Mouse (Mus musculus): ENCODE data around the gene Asb2. TPM values are rescaled to one million over a fixed set of nuclear protein-coding genes. Genes with fewer than 3 reads are reported as not detected.
A peak's percentile ranks its signal among the peaks of the same experiment; 100 is the strongest.

The Asb2 gene
- polyA plus RNA-seq, 1 experiment from 2014 or later = 0.51 TPM

DNA sequence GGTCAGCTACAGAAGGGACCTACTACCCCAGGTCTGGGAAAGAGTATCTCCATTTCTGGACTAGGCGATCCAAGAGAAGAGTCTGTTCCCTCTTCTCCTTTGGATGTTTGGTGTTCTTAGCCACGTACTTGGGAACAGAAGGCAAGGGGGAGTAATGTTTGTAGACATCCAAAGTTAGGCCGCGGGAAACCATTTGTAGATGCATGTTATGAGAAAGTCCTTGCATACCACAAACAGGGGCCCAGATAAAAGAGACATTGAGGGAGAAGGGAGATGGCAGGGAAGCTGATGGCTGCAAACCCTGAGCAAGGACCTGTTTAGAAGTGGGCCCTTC lies 581 bp upstream of the Asb2 start:
- Histone ChIP-seq H3K27me3 (replicated peaks; ENCODE audit: low read depth, poor library complexity, severe bottlenecking) (no peaks in the 10 kb centered on the region), H3K36me3 (replicated peaks) (no peaks in the 10 kb centered on the region), H3K4me1 (peaks cover 21% of the 10 kb centered on the region), H3K9me3 (no peaks in the 10 kb centered on the region), H3K27ac (replicated peaks) (no peak overlapping the region), H3K4me3 (no peak overlapping the region)
- 87% methylated on average over 4 of the region's 4 CpGs for WGBS
- DNase-seq (ENCODE audit: low spot score) = no peak

DNA sequence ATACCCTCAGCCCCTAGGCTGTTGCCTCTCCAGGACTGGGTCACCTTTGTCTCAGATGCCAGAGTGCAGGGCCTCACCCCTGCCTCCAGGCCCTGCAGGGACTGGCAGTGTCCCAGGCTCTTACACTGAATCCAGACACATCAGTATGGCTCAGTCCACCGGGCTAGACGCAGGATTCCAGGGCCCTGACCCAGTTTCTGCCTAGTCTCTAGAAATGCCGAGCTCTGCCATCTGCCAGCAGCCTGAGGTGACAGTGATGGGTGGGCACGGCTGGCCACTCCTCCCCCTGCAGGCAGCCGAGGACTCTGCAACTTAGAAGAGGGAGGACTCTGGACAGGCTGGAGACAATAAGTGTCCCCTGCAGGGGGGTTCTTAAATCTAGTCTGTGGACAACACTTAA lies 2.3 kb downstream of the Asb2 start:
- no peaks in the 10 kb centered on the region for H3K36me3 ChIP-seq (replicated peaks)
- peaks cover 10% of the 10 kb centered on the region; the same call in 1 of the 2 replicates for H3K4me1 ChIP-seq
- no peak overlapping the region; the same call in 1 of the 2 replicates for H3K27ac ChIP-seq (replicated peaks)
- peak; percentile 37 for DNase-seq (ENCODE audit: low spot score)
- 0 out of 2 replicates have a peak, but pooled peaks cover 4% of the 10 kb centered on the region for H3K27me3 ChIP-seq (replicated peaks; ENCODE audit: low read depth, poor library complexity, severe bottlenecking)
- no peak overlapping the region for H3K4me3 ChIP-seq
- 18% methylated on average over 5 of the region's 5 CpGs for WGBS
- no peaks in the 10 kb centered on the region for H3K9me3 ChIP-seq

DNA sequence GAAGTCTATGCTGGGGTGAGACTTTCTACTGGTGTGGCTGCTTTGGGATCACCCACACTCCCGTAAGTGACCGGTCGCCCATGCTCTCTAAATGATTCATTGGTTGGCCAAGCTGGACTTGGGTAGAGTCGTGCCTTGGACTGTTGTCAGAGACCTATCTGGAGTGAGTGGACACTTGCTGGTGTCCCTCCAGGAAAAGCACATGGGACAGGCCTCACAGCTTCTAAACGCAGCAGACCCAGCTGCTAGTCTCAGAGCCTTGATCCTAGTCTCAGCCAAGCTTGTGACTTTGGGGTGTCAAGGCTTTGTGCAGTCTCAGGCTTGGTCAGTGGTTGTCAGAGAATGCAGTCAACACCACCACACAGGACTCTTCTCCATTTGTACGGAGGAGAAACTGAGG lies 3.1 kb downstream of the Asb2 start:
- 92% methylated on average over 6 of the region's 6 CpGs for WGBS
- no peak for DNase-seq (ENCODE audit: low spot score)
- peaks cover 8% of the 10 kb centered on the region; the same call in 1 of the 2 replicates for H3K4me1 ChIP-seq
- H3K27ac ChIP-seq (replicated peaks) = no peak overlapping the region
- H3K27me3 ChIP-seq (replicated peaks; ENCODE audit: low read depth, poor library complexity, severe bottlenecking) = 0 out of 2 replicates have a peak, but pooled peaks cover 4% of the 10 kb centered on the region
- no peaks in the 10 kb centered on the region for H3K36me3 ChIP-seq (replicated peaks)
- H3K9me3 ChIP-seq = no peaks in the 10 kb centered on the region
- no peak overlapping the region for H3K4me3 ChIP-seq

DNA sequence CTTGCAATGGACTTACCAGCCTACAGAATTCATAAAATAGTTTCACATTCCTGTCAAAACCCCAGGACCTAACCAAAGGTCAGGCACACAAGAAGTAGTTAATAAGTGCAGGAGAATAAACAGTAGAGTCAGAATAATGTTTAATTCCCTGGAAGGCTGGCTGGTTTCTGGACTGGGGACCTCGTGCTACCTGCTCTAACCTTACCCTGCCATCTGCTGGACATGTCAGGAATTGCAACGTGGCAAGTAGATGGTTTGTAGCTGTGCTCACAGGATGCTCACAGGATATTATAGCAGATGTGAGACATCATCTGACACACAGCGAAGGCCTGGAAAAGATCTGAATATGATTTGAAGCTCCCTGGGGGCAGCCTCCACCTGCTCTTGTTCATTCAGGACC lies 7.3 kb downstream of the Asb2 start:
- Histone ChIP-seq H3K4me3 (no peak overlapping the region), H3K4me1 (peaks cover 13% of the 10 kb centered on the region), H3K36me3 (replicated peaks) (no peaks in the 10 kb centered on the region), H3K27me3 (replicated peaks; ENCODE audit: low read depth, poor library complexity, severe bottlenecking) (0 out of 2 replicates have a peak, but pooled peaks cover 4% of the 10 kb centered on the region), H3K27ac (replicated peaks) (no peak overlapping the region), H3K9me3 (no peaks in the 10 kb centered on the region)
- 12% methylated on average over 3 of the region's 3 CpGs for WGBS
- DNase-seq (ENCODE audit: low spot score) = peak; percentile 82

DNA sequence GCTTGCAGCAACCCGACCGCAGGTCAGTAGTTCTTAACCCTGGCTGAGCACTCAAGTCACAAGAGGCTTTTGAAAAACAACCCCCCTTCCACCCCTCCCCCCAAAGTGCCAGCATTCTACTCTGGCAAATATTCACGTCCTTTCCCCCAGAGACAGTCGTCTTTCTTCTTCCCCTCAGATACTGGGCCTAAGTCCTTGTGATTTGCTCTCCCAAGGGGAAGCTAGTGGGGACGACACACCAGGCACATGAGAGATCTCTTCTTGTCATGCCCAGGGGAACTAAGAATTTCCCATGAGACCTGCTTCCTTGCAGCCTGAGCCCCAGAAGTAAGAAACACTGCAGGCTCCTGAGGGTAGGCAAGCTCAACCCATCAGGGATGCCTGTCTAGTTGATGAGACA lies 8.4 kb downstream of the Asb2 start:
- Histone ChIP-seq H3K36me3 (replicated peaks) (no peaks in the 10 kb centered on the region), H3K27ac (replicated peaks) (no peak overlapping the region), H3K9me3 (no peaks in the 10 kb centered on the region), H3K4me1 (peaks cover 11% of the 10 kb centered on the region), H3K4me3 (no peak overlapping the region), H3K27me3 (replicated peaks; ENCODE audit: low read depth, poor library complexity, severe bottlenecking) (0 out of 2 replicates have a peak, but pooled peaks cover 8% of the 10 kb centered on the region)
- 55% methylated on average over 5 of the region's 5 CpGs for WGBS
- no peak for DNase-seq (ENCODE audit: low spot score)

DNA sequence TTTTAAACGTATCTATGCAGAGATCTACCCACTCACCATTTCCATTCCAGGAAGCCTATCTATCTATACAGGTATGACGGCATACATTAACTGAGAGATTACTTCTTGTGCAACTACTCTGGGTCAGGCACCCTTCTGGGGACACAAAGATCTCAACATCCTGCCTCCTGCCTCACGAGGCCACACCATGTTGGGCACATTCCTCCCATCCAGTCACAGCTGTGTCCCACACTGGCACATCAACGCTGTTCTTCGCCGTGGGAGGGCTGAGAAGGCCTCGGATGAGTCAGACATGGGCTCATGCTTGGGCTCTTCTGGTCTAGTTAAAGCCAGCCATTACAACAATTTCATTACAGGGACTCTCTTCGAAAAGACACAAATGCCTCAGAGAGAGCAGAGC lies 8.9 kb downstream of the Asb2 start:
- H3K27me3 ChIP-seq (replicated peaks; ENCODE audit: low read depth, poor library complexity, severe bottlenecking) = 0 out of 2 replicates have a peak, but pooled peaks cover 8% of the 10 kb centered on the region
- H3K4me1 ChIP-seq = peaks cover 11% of the 10 kb centered on the region
- no peak for DNase-seq (ENCODE audit: low spot score)
- H3K36me3 ChIP-seq (replicated peaks) = no peaks in the 10 kb centered on the region
- H3K4me3 ChIP-seq = no peak overlapping the region
- 84% methylated on average over 8 of the region's 8 CpGs for WGBS
- no peak overlapping the region for H3K27ac ChIP-seq (replicated peaks)
- no peaks in the 10 kb centered on the region for H3K9me3 ChIP-seq

DNA sequence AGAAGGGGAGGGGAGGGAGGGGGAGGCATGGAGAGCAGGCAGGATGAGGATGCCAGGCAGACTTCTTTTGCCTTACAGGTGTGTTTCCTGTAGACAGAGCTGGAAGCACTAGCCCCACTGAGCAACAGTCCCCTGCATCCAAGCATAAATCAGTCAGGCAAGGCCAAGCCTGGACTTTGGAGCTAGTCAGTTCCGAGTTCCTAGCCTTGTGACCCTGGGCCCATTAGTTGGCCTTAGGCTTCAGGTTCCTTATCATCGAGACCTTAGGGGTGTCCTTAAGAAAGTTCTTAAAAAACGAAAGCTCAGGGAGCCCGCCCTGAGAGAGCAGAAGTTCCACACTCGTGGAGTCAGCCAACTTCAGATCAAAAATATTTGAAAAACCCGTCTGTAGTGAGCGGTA lies 10.9 kb downstream of the Asb2 start:
- no peak overlapping the region for H3K27ac ChIP-seq (replicated peaks)

DNA sequence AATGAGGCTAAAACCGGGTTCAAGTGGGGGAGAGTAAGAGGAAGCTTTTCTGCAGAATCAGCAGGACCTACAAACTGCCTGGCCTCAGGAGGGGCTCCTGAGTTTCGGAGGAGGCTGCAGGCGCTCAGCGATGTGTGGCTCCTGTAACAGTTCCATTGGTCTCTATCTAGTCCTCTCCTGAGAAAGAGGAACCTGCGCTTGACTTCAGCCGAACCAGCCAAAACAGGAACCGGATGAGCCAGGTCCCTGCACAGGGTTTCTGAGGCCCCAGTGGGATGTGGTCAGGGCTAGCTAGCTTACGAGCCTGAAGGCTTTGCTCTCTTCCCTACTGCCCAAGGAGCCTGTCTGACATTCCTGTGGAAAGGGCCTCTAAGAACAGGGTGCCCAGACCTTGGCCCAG lies 12.3 kb downstream of the Asb2 start:
- Histone ChIP-seq H3K9me3 (no peaks in the 10 kb centered on the region), H3K27ac (replicated peaks) (no peak overlapping the region), H3K36me3 (replicated peaks) (no peaks in the 10 kb centered on the region), H3K4me1 (peaks cover 13% of the 10 kb centered on the region), H3K4me3 (no peak overlapping the region), H3K27me3 (replicated peaks; ENCODE audit: low read depth, poor library complexity, severe bottlenecking) (0 out of 2 replicates have a peak, but pooled peaks cover 4% of the 10 kb centered on the region)
- DNase-seq (ENCODE audit: low spot score) = no peak
- 71% methylated on average over 8 of the region's 8 CpGs for WGBS

More for the DNA sequence above, 10.9 kb downstream of the Asb2 start:
- Histone ChIP-seq H3K27me3 (replicated peaks; ENCODE audit: low read depth, poor library complexity, severe bottlenecking) (0 out of 2 replicates have a peak, but pooled peaks cover 8% of the 10 kb centered on the region), H3K4me1 (peaks cover 11% of the 10 kb centered on the region), H3K9me3 (no peaks in the 10 kb centered on the region), H3K4me3 (no peak overlapping the region), H3K36me3 (replicated peaks) (no peaks in the 10 kb centered on the region)
- 89% methylated on average over 7 of the region's 7 CpGs for WGBS
- no peak for DNase-seq (ENCODE audit: low spot score)

DNA sequence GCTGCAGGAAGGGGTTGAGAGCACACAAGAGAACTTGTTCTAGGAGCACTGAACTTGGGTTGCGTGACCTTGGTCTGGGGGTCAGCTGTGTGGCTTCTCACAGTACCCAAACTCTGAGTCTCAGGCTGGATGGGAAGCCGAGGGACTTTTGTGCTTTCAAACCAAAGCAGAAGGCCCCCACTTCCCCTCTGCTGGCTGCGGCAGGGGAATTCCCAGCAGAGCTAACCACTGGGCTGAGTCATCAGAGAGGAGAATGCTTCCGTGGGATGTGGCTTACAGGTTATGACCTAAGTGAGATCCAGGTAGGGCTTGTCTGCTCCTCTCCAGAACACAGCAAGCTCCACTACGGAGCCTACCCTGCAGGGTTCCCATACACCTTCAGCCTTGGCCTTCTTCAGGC lies 14.6 kb downstream of the Asb2 start:
- H3K9me3 ChIP-seq = no peaks in the 10 kb centered on the region
- H3K4me1 ChIP-seq = peaks cover 12% of the 10 kb centered on the region
- 0 out of 2 replicates have a peak, but pooled peaks cover 4% of the 10 kb centered on the region for H3K27me3 ChIP-seq (replicated peaks; ENCODE audit: low read depth, poor library complexity, severe bottlenecking)
- H3K27ac ChIP-seq (replicated peaks) = no peak overlapping the region
- DNase-seq (ENCODE audit: low spot score) = no peak
- WGBS = 85% methylated on average over 5 of the region's 5 CpGs
- no peak overlapping the region for H3K4me3 ChIP-seq
- H3K36me3 ChIP-seq (replicated peaks) = no peaks in the 10 kb centered on the region

DNA sequence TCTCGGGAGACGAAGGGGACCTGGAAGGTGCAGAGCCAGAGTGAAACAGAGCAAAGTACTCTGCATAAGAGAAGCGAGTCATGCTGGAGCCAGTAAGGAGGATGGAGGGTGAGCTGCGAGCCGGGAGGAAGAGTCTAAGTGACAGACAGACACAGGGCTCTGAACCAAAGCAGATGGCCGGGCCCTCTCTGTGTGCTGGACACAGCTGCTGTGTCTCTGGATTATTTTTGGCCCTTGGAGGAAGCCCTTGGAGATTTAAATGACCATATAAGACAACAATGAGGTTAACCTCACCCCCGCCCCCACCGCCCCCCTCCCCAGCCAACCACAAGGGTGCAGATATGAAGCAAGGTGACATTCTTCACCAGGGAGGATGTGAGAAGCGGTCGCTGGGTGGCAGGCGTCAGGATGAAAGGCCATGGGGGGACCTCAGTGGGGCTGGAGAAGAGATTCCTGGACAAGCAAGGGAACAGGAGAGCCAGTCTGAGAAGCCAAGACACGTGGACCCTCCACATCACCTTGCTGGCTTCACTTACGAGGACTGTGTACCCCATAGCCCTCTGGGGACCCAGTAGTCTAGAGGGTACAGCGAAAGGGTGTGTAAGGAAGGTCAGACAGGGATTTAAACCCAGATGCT lies 17.5 kb downstream of the Asb2 start:
- Histone ChIP-seq H3K27ac (replicated peaks) (no peak overlapping the region), H3K36me3 (replicated peaks) (no peaks in the 10 kb centered on the region), H3K4me1 (peaks cover 10% of the 10 kb centered on the region), H3K27me3 (replicated peaks; ENCODE audit: low read depth, poor library complexity, severe bottlenecking) (0 out of 2 replicates have a peak, but pooled peaks cover 2% of the 10 kb centered on the region), H3K4me3 (no peak overlapping the region), H3K9me3 (no peaks in the 10 kb centered on the region)
- no peak for DNase-seq (ENCODE audit: low spot score)
- 79% methylated on average over 14 of the region's 14 CpGs for WGBS

DNA sequence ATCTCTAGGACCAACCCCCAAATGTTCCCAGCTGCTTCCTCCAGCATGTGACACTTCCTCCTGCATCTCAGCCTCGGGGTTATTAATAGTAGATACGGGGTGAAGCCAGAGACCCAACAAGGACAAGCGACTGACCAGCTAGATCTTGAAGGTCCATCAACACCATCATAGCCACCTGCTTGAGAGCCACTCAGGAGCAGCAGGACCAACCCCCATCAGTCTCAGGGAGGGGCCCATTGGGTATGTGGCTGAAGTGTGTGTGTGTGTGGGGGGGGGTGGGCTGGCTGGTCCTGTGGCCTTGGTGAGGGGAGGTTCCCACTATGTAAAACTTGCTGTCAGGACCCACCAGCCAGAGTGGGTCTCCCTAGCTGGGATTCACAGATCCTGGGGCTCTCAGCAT lies 19.0 kb downstream of the Asb2 start:
- no peaks in the 10 kb centered on the region for H3K27me3 ChIP-seq (replicated peaks; ENCODE audit: low read depth, poor library complexity, severe bottlenecking)
- DNase-seq (ENCODE audit: low spot score) = no peak
- WGBS = 84% methylated on average over 3 of the region's 3 CpGs
- H3K4me3 ChIP-seq = no peak overlapping the region
- H3K4me1 ChIP-seq = peaks cover 10% of the 10 kb centered on the region
- H3K27ac ChIP-seq (replicated peaks) = no peak overlapping the region
- H3K36me3 ChIP-seq (replicated peaks) = no peaks in the 10 kb centered on the region
- no peaks in the 10 kb centered on the region for H3K9me3 ChIP-seq

DNA sequence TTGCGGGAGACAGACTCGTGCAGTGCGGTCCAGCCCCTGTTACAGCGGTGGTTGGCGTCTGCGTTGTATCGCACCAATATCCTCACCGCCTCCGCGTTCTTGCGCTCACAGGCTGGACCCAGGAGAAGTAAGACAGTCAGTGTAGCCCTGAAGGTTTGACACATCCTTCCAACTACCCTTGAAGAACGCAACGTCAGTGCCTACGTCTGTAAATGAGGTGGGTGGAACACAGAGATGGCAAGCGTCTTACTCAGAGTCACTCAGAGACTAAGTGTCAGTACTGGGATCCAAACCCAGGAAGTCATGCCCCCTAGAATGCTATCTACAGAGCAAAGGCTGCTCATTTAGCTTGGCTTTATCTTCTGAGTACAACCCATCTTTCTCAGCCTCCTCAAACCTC lies 22.4 kb downstream of the Asb2 start:
- WGBS = 92% methylated on average over 15 of the region's 15 CpGs
- DNase-seq (ENCODE audit: low spot score) = no peak
- H3K36me3 ChIP-seq (replicated peaks) = no peaks in the 10 kb centered on the region
- H3K4me3 ChIP-seq = no peak overlapping the region
- no peaks in the 10 kb centered on the region for H3K9me3 ChIP-seq
- H3K27ac ChIP-seq (replicated peaks) = no peak overlapping the region
- 0 out of 2 replicates have a peak, but pooled peaks cover 19% of the 10 kb centered on the region for H3K27me3 ChIP-seq (replicated peaks; ENCODE audit: low read depth, poor library complexity, severe bottlenecking)
- H3K4me1 ChIP-seq = peaks cover 20% of the 10 kb centered on the region

DNA sequence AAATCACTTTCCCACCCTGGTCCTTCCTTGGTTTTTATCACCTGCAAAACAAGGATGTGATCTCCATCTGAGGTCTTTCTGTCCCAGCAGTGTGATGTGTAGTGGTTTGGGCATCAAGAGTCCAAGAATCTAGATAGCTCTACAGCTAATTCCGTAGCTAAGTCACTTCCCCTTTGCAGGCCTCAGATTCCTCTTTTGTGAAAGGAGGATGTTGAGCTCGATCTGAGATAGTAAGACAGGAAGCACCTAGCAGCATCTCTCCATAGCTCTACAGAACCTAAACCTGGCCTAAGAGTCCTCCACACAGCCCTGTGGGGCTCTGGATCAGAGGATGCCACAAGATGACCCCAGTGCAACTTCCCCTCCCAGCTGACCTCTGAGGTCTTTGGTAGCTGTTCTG lies 22.9 kb downstream of the Asb2 start:
- H3K9me3 ChIP-seq = no peaks in the 10 kb centered on the region
- peaks cover 19% of the 10 kb centered on the region; the same call in 1 of the 2 replicates for H3K27me3 ChIP-seq (replicated peaks; ENCODE audit: low read depth, poor library complexity, severe bottlenecking)
- DNase-seq (ENCODE audit: low spot score) = no peak
- H3K4me3 ChIP-seq = no peak overlapping the region
- H3K27ac ChIP-seq (replicated peaks) = no peak overlapping the region
- WGBS = 85% methylated on average over 2 of the region's 2 CpGs
- H3K36me3 ChIP-seq (replicated peaks) = no peaks in the 10 kb centered on the region
- H3K4me1 ChIP-seq = peaks cover 17% of the 10 kb centered on the region
